Mouse (Mus musculus) MEL-GATA-1-ER (cell line): Measurements from ENCODE around the gene Gm20830.
"Not testable (repeated sequence)": the region's sequence is repeated elsewhere in the genome, so short reads cannot be mapped to it uniquely, and the experiment has no call there.

Source experiments
- DNase-seq: peaks from one replicate; pipeline ENCODE4 v3.0.0-alpha.2; 2012; ENCODE audit warnings: low read depth; ENCODE audit errors: extremely low read depth

Gene Gm20830

DNA sequence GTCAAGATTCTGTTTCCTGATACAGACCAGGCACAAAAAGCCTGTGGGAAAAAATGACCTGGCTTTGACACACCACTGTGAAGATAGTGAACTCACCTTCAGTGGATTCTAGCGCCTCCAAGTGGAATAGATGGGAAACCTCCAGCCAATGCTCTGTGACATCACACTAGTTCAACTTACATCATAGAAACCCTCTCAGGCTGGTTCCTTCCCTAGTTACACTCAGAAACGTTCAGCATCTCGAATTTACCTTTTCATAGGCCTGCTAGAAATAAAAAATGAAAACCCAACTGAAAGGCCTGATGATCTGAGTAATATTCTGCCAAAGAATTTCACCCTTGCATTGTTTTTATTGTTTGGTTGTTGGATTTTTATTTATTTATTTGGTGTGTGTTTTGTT is at the start of gene Gm20830:
Gene Gm20830, minus strand, starts transcription at position 101 of the 400 bp plus-strand sequence.
- not testable (repeated sequence) for DNase-seq
